Mouse (Mus musculus): ENCODE results near the gene Cltb.

DNA sequence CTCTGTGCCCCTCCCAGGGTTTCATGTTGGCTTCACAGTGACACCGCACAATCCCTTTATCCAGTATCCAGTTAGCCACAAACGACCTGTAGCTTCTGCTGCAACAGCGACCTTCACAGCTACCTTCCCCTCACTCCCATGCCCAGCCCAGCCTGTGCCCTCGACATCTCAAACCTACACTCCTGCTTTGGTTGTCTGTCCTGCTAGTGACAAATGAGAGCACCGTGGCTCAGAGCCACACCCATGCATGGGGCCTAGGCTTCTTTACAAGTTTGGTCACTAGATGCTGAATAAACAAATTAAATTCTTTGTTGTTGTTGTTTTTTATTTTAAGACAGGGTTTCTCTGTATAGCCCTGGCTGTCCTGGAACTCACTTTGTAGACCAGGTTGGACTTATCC, 3.9 kb downstream of the Cltb start:
- TF ChIP-seq CTCF (IDR thresholded peaks at IDR 0.05; ENCODE audit: extremely low read depth, insufficient read depth, insufficient read length, insufficient replicate concordance) (no peak), POLR2A (IDR thresholded peaks at IDR 0.05; ENCODE audit: low read depth, low read length) (no peak)
